Mouse (Mus musculus): Measurements from ENCODE around the gene Iqgap1. TPM values are rescaled to one million over a fixed set of nuclear protein-coding genes. Genes with fewer than 3 reads are reported as not detected.

Iqgap1 gene
- total RNA-seq (2021) (10 to 100 TPM; 84.8 to 88.4 TPM), polyA plus RNA-seq (2012; rRNA removed) (15.7 and 19.1 TPM in 2 replicates)
- long read RNA-seq, full-length matches to known transcripts: 5 of 21 reads
- long read RNA-seq, partial matches to known transcripts: 9 of 21 reads
- long read RNA-seq, other reads (novel, unspliced or antisense): 7 of 21 reads

GRCm38 (mm10) chr7:80825843-80826403 lies at the start of gene Iqgap1:
Gene Iqgap1 (minus strand): TSS chr7:80825974.
- no peak for DNase-seq

- DNase-seq: no peak
Measured at GRCm38 (mm10) chr7:80873631-80874030, 47.9 kb upstream of the Iqgap1 start.

- no peak for DNase-seq
Measured at GRCm38 (mm10) chr7:80873038-80873437, 47.3 kb upstream of the Iqgap1 start.

- no peak for DNase-seq
Measured at GRCm38 (mm10) chr7:80868686-80869085, 42.9 kb upstream of the Iqgap1 start.

GRCm38 (mm10) chr7:80866514-80867147 lies 40.9 kb upstream of the Iqgap1 start:
- DNase-seq: peak; percentile 49

GRCm38 (mm10) chr7:80865521-80865920 lies 39.7 kb upstream of the Iqgap1 start:
- DNase-seq: no peak

- no peak for DNase-seq
Measured at GRCm38 (mm10) chr7:80864831-80865230, 39.1 kb upstream of the Iqgap1 start.

GRCm38 (mm10) chr7:80864151-80864550 lies 38.4 kb upstream of the Iqgap1 start:
- DNase-seq: no peak

GRCm38 (mm10) chr7:80863520-80863919 lies 37.7 kb upstream of the Iqgap1 start:
- DNase-seq: no peak

- DNase-seq: no peak
Measured at GRCm38 (mm10) chr7:80862475-80862874, 36.7 kb upstream of the Iqgap1 start.

- DNase-seq: peak; percentile 95
Measured at GRCm38 (mm10) chr7:80860729-80861274, 35.0 kb upstream of the Iqgap1 start, which contains the start of gene Zscan2. Gene Zscan2 (plus strand): TSS chr7:80860920.

- peak; percentile 72 for DNase-seq
Measured at GRCm38 (mm10) chr7:80860227-80860626, 34.5 kb upstream of the Iqgap1 start.

GRCm38 (mm10) chr7:80857181-80857580 lies 31.4 kb upstream of the Iqgap1 start:
- peak; percentile 82 for DNase-seq

- DNase-seq: no peak
Measured at GRCm38 (mm10) chr7:80855316-80855715, 29.5 kb upstream of the Iqgap1 start.

GRCm38 (mm10) chr7:80853218-80853617 lies 27.4 kb upstream of the Iqgap1 start:
- DNase-seq: no peak

- no peak for DNase-seq
Measured at GRCm38 (mm10) chr7:80850520-80850919, 24.7 kb upstream of the Iqgap1 start.

- DNase-seq: peak; percentile 62
Measured at GRCm38 (mm10) chr7:80849710-80850109, 23.9 kb upstream of the Iqgap1 start.

- no peak for DNase-seq
Measured at GRCm38 (mm10) chr7:80849267-80849666, 23.5 kb upstream of the Iqgap1 start.

- DNase-seq: no peak
Measured at GRCm38 (mm10) chr7:80846709-80847108, 20.9 kb upstream of the Iqgap1 start.

- no peak for DNase-seq
Measured at GRCm38 (mm10) chr7:80846280-80846678, 20.5 kb upstream of the Iqgap1 start.

GRCm38 (mm10) chr7:80845621-80846279 lies 20.0 kb upstream of the Iqgap1 start:
- DNase-seq: no peak

GRCm38 (mm10) chr7:80844691-80845090 lies 18.9 kb upstream of the Iqgap1 start:
- DNase-seq: no peak
